Mouse (Mus musculus) liver, embryonic 11.5 days (tissue): Measurements from ENCODE around the gene Gm4969. TPM values are rescaled to one million over a fixed set of nuclear protein-coding genes. Genes with fewer than 3 reads are reported as not detected.
"Not testable (repeated sequence)": the region's sequence is repeated elsewhere in the genome, so short reads cannot be mapped to it uniquely, and the experiment has no call there.

ENCODE experiments used
- ATAC-seq: fragments of 200-750 bp; cut with Nextera tagmentation; replicated peaks from 2 replicates; pipeline ENCODE4 v1.8.0; 2017; ENCODE audit warnings: moderate number of reproducible peaks, mild to moderate bottlenecking, moderate TSS enrichment, moderate library complexity; ENCODE audit not compliant: low FRiP score
- DNase-seq: peaks from one replicate; pipeline ENCODE4 v3.0.0-alpha.2; 2017; ENCODE audit warnings: low spot score
- H3K27ac ChIP-seq: fragments of 300-500 bp; sonication (generic); 2 replicates; pipeline ENCODE4 v1.5.1; 2014; ENCODE audit warnings: mild to moderate bottlenecking, low read depth, low read length, control low read depth
- H3K27me3 ChIP-seq: fragments of 300-500 bp; sonication (generic); replicated peaks from 2 replicates; pipeline ENCODE4 v1.6.1; 2014; ENCODE audit warnings: low read length, mixed read lengths; ENCODE audit not compliant: control insufficient read depth, insufficient read depth
- H3K36me3 ChIP-seq: fragments of 300-500 bp; sonication (generic); 2 replicates; pipeline ENCODE4 v1.6.1; 2014; ENCODE audit warnings: mild to moderate bottlenecking, low read length, moderate library complexity, mixed read lengths; ENCODE audit not compliant: control insufficient read depth, insufficient read depth
- H3K4me1 ChIP-seq: fragments of 300-500 bp; sonication (generic); replicated peaks from 2 replicates; pipeline ENCODE4 v1.6.1; 2014; ENCODE audit warnings: low read length, mixed read lengths; ENCODE audit not compliant: control insufficient read depth, insufficient read depth
- H3K4me2 ChIP-seq: fragments of 300-500 bp; sonication (generic); 2 replicates; pipeline ENCODE4 v1.6.1; 2014; ENCODE audit warnings: mild to moderate bottlenecking, control low read depth, moderate library complexity
- H3K4me3 ChIP-seq: fragments of 300-500 bp; sonication (generic); 2 replicates; pipeline ENCODE4 v1.5.1; 2014; ENCODE audit warnings: low read depth, low read length, control low read depth
- H3K9ac ChIP-seq: fragments of 300-500 bp; sonication (generic); 2 replicates; pipeline ENCODE4 v1.6.1; 2014; ENCODE audit warnings: low read depth, low read length, control low read depth
- H3K9me3 ChIP-seq: fragments of 300-500 bp; sonication (generic); 2 replicates; pipeline ENCODE4 v1.6.1; 2016; ENCODE audit warnings: low read length, inconsistent platforms, mixed read lengths; ENCODE audit not compliant: control insufficient read depth
- WGBS: fragments of 180-500 bp; shearing (Covaris S2); extraction: QIAGEN DNeasy Blood & Tissue Kit; methylation state at CpG from one replicate; pipeline ENCODE4 v1.1.7; 2014; 5-methylcytosine and 5-hydroxymethylcytosine counted together
- polyA plus RNA-seq: library from polyadenylated mRNA; unstranded; fragments of >200 nt; fragmentation: Nextera tagmentation; extraction: Ambion mirVana; gene quantifications from 2 replicates; pipeline ENCODE4 v1.2.1, GENCODE M21; 2014

Gm4969 gene
- polyA plus RNA-seq, 1 experiment from 2014 or later = 1.2 TPM

DNA sequence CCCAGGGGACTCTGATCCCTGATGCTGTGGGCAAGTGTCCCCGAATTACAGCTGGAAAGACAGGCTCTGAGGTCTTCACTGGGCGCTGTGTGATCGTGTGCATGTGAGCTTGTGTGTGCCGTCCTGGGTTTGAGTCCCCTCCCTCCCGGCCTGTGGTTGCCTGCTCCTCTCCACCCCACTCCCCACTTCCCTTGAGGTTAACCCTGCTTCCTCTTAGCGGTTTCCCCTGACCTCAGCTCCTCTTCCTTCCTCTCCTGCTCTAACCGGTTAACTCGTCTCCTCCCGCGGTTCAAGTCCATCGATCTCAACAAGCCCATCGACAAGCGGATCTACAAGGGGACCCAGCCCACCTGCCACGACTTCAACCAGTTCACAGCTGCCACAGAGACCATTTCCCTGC, 40.4 kb downstream of the Gm4969 start:
- Histone ChIP-seq H3K4me2 (peak overlapping the region; percentile 96), H3K36me3 (peaks cover 38% of the 10 kb centered on the region), H3K27ac (no peak overlapping the region), H3K9ac (peak overlapping the region; percentile 93; the same call in 1 of the 2 replicates), H3K4me1 (peaks cover 29% of the 10 kb centered on the region), H3K27me3 (peaks cover 10% of the 10 kb centered on the region; the same call in 1 of the 2 replicates), H3K9me3 (no peaks in the 10 kb centered on the region), H3K4me3 (peak overlapping the region; percentile 96)
- no peak for ATAC-seq
- peak; percentile 56 for DNase-seq
- 39% methylated on average over 14 of the region's 14 CpGs for WGBS

DNA sequence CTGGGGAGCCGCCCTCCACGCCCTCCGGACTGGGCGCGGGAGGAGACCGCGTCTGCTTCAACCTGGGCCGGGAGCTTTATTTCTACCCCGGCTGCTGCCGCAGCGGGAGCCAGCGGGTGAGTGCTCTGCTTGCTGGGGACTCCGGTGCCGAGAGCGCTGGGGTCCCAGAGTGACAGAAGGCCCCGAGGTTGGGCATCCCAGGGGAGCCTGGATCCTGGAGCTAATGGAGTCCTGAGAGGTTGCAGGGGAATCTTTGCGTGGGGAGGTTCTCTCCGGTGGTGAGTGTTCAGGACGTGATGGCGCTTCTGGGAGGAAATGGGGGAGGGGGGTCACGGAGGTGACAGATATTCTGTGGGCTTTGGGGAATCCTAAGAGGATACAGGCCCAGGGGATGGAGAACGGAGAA, 41.6 kb downstream of the Gm4969 start:
- Histone ChIP-seq H3K4me1 (peaks cover 24% of the 10 kb centered on the region), H3K27ac (peak overlapping the region; percentile 78), H3K27me3 (peaks cover 7% of the 10 kb centered on the region; the same call in 1 of the 2 replicates), H3K4me2 (peak overlapping the region; percentile 96), H3K9me3 (no peaks in the 10 kb centered on the region), H3K36me3 (peaks cover 29% of the 10 kb centered on the region), H3K4me3 (peak overlapping the region; percentile 96), H3K9ac (peak overlapping the region; percentile 93)
- ATAC-seq (peak; percentile 55; the same call in 1 of the 2 replicates), DNase-seq (peak; percentile 51)
- WGBS = under 1% methylated on average over 22 of the region's 22 CpGs

- Histone ChIP-seq H3K27ac (peak within 1 kb of the TSS; percentile 78), H3K27me3 (peaks cover 7% of the 10 kb centered on the region; the same call in 1 of the 2 replicates), H3K9ac (peak within 1 kb of the TSS; percentile 93), H3K9me3 (no peaks in the 10 kb centered on the region), H3K4me3 (peak within 1 kb of the TSS; percentile 96), H3K36me3 (peaks cover 25% of the 10 kb centered on the region), H3K4me1 (peaks cover 24% of the 10 kb centered on the region), H3K4me2 (peak within 1 kb of the TSS; percentile 96)
- ATAC-seq = peak; percentile 97
- under 1% methylated on average over 88 of the region's 91 CpGs for WGBS
- peak; percentile 98 for DNase-seq
Measured at GRCm38 (mm10) chr7:19075723-19076585, 42.2 kb downstream of the Gm4969 start, which contains the start of gene Dmwd. Gene Dmwd (plus strand): TSS chr7:19076227.

- ATAC-seq = no peak
- peaks cover 18% of the 10 kb centered on the region for H3K36me3 ChIP-seq
- 0 out of 2 replicates have a peak, but pooled peaks cover 2% of the 10 kb centered on the region for H3K27me3 ChIP-seq
- H3K9ac ChIP-seq = peak overlapping the region; percentile 5; the same call in 1 of the 2 replicates
- no peaks in the 10 kb centered on the region for H3K9me3 ChIP-seq
- H3K27ac ChIP-seq = no peak overlapping the region
- peak overlapping the region; percentile 96 for H3K4me2 ChIP-seq
- DNase-seq = no peak
- H3K4me1 ChIP-seq = peaks cover 24% of the 10 kb centered on the region
- 47% methylated on average over 5 of the region's 5 CpGs for WGBS
- H3K4me3 ChIP-seq = peak overlapping the region; percentile 96
Measured at GRCm38 (mm10) chr7:19075231-19075630, 42.9 kb downstream of the Gm4969 start.

DNA sequence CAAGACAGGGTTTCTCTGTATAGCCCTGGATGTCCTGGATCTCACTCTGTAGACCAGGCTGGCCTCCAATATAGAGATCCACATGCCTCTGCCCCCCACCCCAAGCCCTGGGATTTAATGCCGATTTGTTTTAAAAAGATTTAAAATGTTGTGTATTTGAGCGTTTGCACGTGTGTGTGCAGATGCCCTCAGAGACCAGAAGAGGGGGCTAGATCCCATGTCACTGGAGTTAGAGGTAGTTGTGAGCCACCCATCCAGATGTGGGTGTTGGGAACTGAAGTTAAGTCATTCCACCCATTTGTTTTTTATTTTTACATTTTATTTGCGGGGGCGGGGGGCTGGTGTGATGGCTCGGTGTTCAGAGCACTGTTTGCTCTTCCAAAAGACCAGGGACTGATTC, 43.7 kb downstream of the Gm4969 start:
- ATAC-seq = no peak
- Histone ChIP-seq H3K4me2 (no peak overlapping the region), H3K4me1 (peaks cover 24% of the 10 kb centered on the region), H3K36me3 (peaks cover 10% of the 10 kb centered on the region; the same call in 1 of the 2 replicates), H3K9me3 (no peaks in the 10 kb centered on the region), H3K4me3 (no peak overlapping the region), H3K9ac (no peak overlapping the region), H3K27me3 (0 out of 2 replicates have a peak, but pooled peaks cover under 1% of the 10 kb centered on the region), H3K27ac (no peak overlapping the region)
- 93% methylated on average over 6 of the region's 6 CpGs for WGBS
- DNase-seq = no peak

DNA sequence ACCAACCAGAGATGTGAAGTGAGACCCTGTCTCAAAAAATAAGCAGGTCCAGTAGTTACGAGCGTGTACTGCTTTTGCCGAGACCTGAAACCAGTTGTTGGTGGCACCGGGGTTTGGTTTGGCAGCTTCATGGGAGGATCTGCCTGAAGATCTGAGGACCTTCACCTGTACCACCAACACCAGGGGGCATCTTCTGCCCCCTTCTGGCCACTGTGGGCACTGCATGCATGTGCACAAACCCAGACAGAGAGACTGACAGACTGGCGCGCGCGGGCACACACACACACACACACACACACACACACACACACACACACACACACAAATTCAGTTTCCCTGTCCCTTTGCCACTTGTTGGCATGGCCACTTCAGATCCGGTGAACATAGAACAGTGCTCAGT, 44.7 kb downstream of the Gm4969 start:
- DNase-seq = no peak
- no peak overlapping the region for H3K9ac ChIP-seq
- 75% methylated on average over 9 of the region's 9 CpGs for WGBS
- H3K4me3 ChIP-seq = no peak overlapping the region
- peaks cover 3% of the 10 kb centered on the region; the same call in 1 of the 2 replicates for H3K36me3 ChIP-seq
- no peak for ATAC-seq
- H3K4me2 ChIP-seq = no peak overlapping the region
- H3K27me3 ChIP-seq = no peaks in the 10 kb centered on the region
- no peaks in the 10 kb centered on the region for H3K9me3 ChIP-seq
- no peak overlapping the region for H3K27ac ChIP-seq
- peaks cover 24% of the 10 kb centered on the region for H3K4me1 ChIP-seq

- not testable (repeated sequence) for DNase-seq, ATAC-seq, H3K4me3 ChIP-seq, H3K27ac ChIP-seq, H3K36me3 ChIP-seq, H3K9me3 ChIP-seq, H3K9ac ChIP-seq, H3K4me1 ChIP-seq, H3K4me2 ChIP-seq
- 48% methylated on average over 3 of the region's 3 CpGs for WGBS
- H3K27me3 ChIP-seq = peaks cover 15% of the 10 kb centered on the region
Measured at GRCm38 (mm10) chr7:19071024-19071423, 47.1 kb downstream of the Gm4969 start.

- no peak for DNase-seq
- 39% methylated on average over 3 of the region's 3 CpGs for WGBS
- Histone ChIP-seq H3K27ac (no peak overlapping the region), H3K36me3 (no peaks in the 10 kb centered on the region), H3K9me3 (no peaks in the 10 kb centered on the region), H3K4me3 (no peak overlapping the region), H3K9ac (no peak overlapping the region), H3K27me3 (peaks cover 30% of the 10 kb centered on the region), H3K4me2 (no peak overlapping the region), H3K4me1 (0 out of 2 replicates have a peak, but pooled peaks cover 2% of the 10 kb centered on the region)
- no peak for ATAC-seq
Measured at GRCm38 (mm10) chr7:19069500-19069899, 48.7 kb downstream of the Gm4969 start.
